Mouse (Mus musculus): ENCODE measurements around the gene Iba57. TPM values are rescaled to one million over a fixed set of nuclear protein-coding genes. Genes with fewer than 3 reads are reported as not detected.

Gene Iba57
- polyA plus RNA-seq, 1 experiment from 2014 or later: 1.5 TPM

DNA sequence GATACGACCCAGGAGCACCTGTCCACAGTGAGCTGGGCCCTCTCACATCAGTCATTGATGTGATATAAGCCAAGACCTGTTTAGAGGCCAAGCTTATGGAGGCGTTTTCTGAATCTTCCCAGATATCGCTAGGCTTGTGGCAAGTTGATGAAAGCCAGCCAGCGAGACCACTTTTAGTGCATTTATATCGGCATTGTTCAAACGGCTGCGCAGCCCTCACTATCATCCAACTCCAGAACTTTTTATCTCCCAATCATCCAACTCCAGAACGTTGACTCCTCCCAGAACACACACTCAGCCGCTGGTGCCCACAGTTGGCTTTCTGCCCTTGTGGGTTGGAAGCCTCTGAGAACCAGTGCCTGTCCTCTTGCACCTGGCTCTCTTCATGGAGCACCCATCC, 845 bp upstream of the Iba57 start:
- WGBS: 82% methylated on average over 9 of the region's 9 CpGs
- Histone ChIP-seq H3K4me2 (ENCODE audit: low read depth, severe bottlenecking) (peak overlapping the region; percentile 47; the same call in 1 of the 2 replicates), H3K27ac (replicated peaks; ENCODE audit: low read depth, low read length) (no peak overlapping the region), H3K27me3 (ENCODE audit: control insufficient read depth, insufficient read depth, low read length) (no peaks in the 10 kb centered on the region), H3K9ac (ENCODE audit: low read length) (no peak overlapping the region), H3K4me1 (ENCODE audit: control insufficient read depth, insufficient read depth, low read length) (no peaks in the 10 kb centered on the region), H3K36me3 (ENCODE audit: control insufficient read depth, insufficient read depth, low read length) (no peaks in the 10 kb centered on the region), H3K4me3 (ENCODE audit: low read depth, low read length) (no peak overlapping the region), H3K9me3 (ENCODE audit: control insufficient read depth, low read length) (no peaks in the 10 kb centered on the region)
- DNase-seq (ENCODE audit: low spot score): no peak
- no peak for ATAC-seq (ENCODE audit: insufficient number of reproducible peaks, low FRiP score, low TSS enrichment, low read depth)

DNA sequence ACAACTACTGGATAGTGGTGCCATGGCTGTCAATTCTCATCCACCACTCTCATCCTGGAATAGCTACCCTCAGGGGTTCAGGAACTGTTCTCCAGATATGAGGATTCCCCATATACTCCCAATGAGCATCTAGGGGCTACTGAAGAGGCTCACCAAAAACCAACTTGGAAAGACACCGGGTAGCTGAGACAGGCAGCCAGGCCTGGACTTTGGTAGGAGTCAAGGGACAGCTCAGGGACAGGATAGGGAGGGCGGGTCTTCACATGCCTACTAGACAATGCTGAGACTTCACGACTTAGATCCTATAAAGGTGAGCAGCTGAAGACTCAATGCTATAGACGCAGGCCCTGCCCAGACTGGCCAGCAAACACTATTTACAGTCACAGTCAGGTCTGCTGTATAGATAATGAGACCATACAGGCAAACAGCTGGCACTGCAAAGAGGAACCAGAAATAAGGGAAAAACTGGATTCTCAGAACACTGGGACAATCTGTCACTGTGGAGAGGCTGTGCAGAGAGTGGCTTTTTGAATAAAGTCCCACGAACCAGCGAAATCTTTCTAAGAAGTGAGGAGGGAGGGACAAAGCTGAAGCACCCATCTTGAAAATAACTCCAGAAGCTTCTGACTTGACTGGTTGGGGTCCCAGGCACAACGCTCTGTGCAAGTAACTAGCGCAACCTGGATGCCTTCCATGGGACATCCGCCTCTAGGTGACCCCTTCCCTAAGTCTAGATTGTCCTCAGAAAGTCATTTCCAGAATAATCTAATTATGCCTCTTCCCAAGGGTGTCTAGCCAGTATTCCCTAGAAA, 890 bp downstream of the Iba57 start:
- Histone ChIP-seq H3K4me3 (ENCODE audit: low read depth, low read length) (peak overlapping the region; percentile 79), H3K9me3 (ENCODE audit: control insufficient read depth, low read length) (no peaks in the 10 kb centered on the region), H3K4me2 (ENCODE audit: low read depth, severe bottlenecking) (peak overlapping the region; percentile 47), H3K27me3 (ENCODE audit: control insufficient read depth, insufficient read depth, low read length) (no peaks in the 10 kb centered on the region), H3K36me3 (ENCODE audit: control insufficient read depth, insufficient read depth, low read length) (no peaks in the 10 kb centered on the region; the same call in 1 of the 2 replicates), H3K4me1 (ENCODE audit: control insufficient read depth, insufficient read depth, low read length) (no peaks in the 10 kb centered on the region), H3K27ac (replicated peaks; ENCODE audit: low read depth, low read length) (no peak overlapping the region), H3K9ac (ENCODE audit: low read length) (no peak overlapping the region)
- 60% methylated on average over 9 of the region's 9 CpGs for WGBS
- DNase-seq (ENCODE audit: low spot score) (no peak), ATAC-seq (ENCODE audit: insufficient number of reproducible peaks, low FRiP score, low TSS enrichment, low read depth) (peak; percentile 32; the same call in 1 of the 2 replicates)

DNA sequence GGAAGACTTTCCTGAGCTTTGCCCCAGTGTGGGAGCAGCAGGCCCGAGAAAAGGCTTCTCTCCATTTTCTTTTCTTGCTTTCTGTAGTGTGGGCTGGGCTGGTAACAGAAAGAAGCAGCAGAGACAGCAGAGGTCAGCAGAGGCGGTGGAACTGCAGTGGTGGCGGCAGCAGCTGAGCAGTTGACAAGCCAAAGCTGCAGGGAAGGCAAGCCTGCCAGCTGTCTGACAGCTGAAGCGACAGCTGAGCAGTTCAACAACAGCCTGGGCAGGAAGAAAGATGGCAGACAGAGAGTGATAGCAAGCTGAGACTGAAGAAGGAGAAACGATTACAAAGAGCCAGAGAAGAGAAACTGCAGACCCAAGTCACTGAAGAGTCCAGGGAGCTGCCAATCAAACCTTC, 2.1 kb downstream of the Iba57 start:
- Histone ChIP-seq H3K27me3 (ENCODE audit: control insufficient read depth, insufficient read depth, low read length) (no peaks in the 10 kb centered on the region), H3K4me2 (ENCODE audit: low read depth, severe bottlenecking) (no peak overlapping the region), H3K27ac (replicated peaks; ENCODE audit: low read depth, low read length) (no peak overlapping the region), H3K9me3 (ENCODE audit: control insufficient read depth, low read length) (no peaks in the 10 kb centered on the region), H3K4me1 (ENCODE audit: control insufficient read depth, insufficient read depth, low read length) (no peaks in the 10 kb centered on the region), H3K4me3 (ENCODE audit: low read depth, low read length) (no peak overlapping the region), H3K9ac (ENCODE audit: low read length) (no peak overlapping the region), H3K36me3 (ENCODE audit: control insufficient read depth, insufficient read depth, low read length) (no peaks in the 10 kb centered on the region; the same call in 1 of the 2 replicates)
- 80% methylated on average over 5 of the region's 5 CpGs for WGBS
- DNase-seq (ENCODE audit: low spot score) (no peak), ATAC-seq (ENCODE audit: insufficient number of reproducible peaks, low FRiP score, low TSS enrichment, low read depth) (no peak)

DNA sequence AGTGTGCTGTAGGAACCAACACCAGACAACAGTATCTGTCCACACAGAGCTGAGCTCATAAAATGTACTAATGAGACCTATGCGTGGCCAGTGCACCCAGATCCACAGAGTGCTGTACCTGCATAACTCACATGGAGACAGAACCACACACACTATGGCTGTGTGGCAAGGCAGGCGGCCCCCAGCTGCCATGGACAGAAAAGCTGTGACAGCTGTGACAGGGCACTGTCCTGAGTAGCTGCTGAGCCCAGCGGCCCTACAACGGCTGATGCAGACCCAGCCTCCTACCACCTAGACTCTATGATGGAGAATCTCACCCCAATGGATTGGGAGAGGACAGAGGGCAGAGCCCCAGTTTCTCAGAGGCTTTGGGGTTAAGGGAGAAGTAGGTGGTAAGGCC, 4.0 kb downstream of the Iba57 start:
- no peaks in the 10 kb centered on the region for H3K9me3 ChIP-seq (ENCODE audit: control insufficient read depth, low read length)
- no peak for ATAC-seq (ENCODE audit: insufficient number of reproducible peaks, low FRiP score, low TSS enrichment, low read depth)
- no peak for DNase-seq (ENCODE audit: low spot score)
- no peaks in the 10 kb centered on the region for H3K4me1 ChIP-seq (ENCODE audit: control insufficient read depth, insufficient read depth, low read length)
- no peak overlapping the region for H3K9ac ChIP-seq (ENCODE audit: low read length)
- WGBS: 91% methylated on average over 4 of the region's 4 CpGs
- H3K36me3 ChIP-seq (ENCODE audit: control insufficient read depth, insufficient read depth, low read length): no peaks in the 10 kb centered on the region; the same call in 1 of the 2 replicates
- H3K27ac ChIP-seq (replicated peaks; ENCODE audit: low read depth, low read length): no peak overlapping the region
- H3K4me2 ChIP-seq (ENCODE audit: low read depth, severe bottlenecking): no peak overlapping the region
- no peak overlapping the region for H3K4me3 ChIP-seq (ENCODE audit: low read depth, low read length)
- H3K27me3 ChIP-seq (ENCODE audit: control insufficient read depth, insufficient read depth, low read length): no peaks in the 10 kb centered on the region

DNA sequence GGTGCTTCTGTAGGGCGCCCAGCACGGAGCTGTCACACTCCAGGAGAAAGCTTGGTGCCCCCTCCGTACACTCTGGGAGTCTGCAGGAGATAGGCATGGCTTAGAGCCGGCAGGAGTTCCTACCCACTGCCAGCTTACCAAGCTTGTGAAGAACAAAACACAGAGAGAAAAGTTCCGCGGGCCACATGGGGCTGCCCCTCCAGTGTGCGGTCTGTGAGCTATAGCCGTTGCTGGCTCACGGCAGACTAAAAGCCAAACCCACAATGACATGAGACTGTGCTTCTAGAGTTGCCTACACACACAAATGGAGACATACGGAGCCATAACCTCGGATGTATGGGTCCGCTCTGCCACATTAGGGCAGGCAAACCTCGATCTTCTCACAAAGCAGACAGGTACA, 4.4 kb downstream of the Iba57 start:
- Histone ChIP-seq H3K9me3 (ENCODE audit: control insufficient read depth, low read length) (no peaks in the 10 kb centered on the region), H3K4me2 (ENCODE audit: low read depth, severe bottlenecking) (no peak overlapping the region), H3K27ac (replicated peaks; ENCODE audit: low read depth, low read length) (no peak overlapping the region), H3K4me1 (ENCODE audit: control insufficient read depth, insufficient read depth, low read length) (no peaks in the 10 kb centered on the region), H3K9ac (ENCODE audit: low read length) (no peak overlapping the region), H3K36me3 (ENCODE audit: control insufficient read depth, insufficient read depth, low read length) (no peaks in the 10 kb centered on the region; the same call in 1 of the 2 replicates), H3K4me3 (ENCODE audit: low read depth, low read length) (no peak overlapping the region), H3K27me3 (ENCODE audit: control insufficient read depth, insufficient read depth, low read length) (no peaks in the 10 kb centered on the region)
- WGBS: 89% methylated on average over 13 of the region's 13 CpGs
- DNase-seq (ENCODE audit: low spot score): no peak
- ATAC-seq (ENCODE audit: insufficient number of reproducible peaks, low FRiP score, low TSS enrichment, low read depth): no peak

DNA sequence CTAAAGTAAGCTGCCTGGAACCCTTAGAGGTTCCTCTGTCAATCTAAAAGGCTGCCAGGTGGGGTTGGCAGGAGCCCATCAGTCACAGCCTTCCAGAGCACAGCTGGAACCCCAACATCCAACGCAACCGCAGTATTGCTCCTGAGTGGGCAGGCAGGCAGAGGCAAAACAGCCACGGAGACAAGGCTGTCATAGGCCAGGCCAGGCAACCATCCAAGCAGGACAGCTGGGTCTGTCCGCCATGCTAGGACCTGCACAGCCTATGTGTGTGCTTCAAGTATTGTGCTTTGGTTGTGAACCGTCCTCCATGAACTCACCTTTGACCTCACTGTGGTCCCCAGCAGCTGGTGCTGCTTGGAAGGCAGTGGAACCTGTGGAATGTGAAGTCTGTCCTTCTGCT, 7.6 kb downstream of the Iba57 start:
- Histone ChIP-seq H3K27ac (replicated peaks; ENCODE audit: low read depth, low read length) (no peak overlapping the region), H3K4me3 (ENCODE audit: low read depth, low read length) (no peak overlapping the region), H3K4me1 (ENCODE audit: control insufficient read depth, insufficient read depth, low read length) (no peaks in the 10 kb centered on the region), H3K36me3 (ENCODE audit: control insufficient read depth, insufficient read depth, low read length) (no peaks in the 10 kb centered on the region; the same call in 1 of the 2 replicates), H3K9me3 (ENCODE audit: control insufficient read depth, low read length) (no peaks in the 10 kb centered on the region), H3K9ac (ENCODE audit: low read length) (no peak overlapping the region), H3K4me2 (ENCODE audit: low read depth, severe bottlenecking) (no peak overlapping the region), H3K27me3 (ENCODE audit: control insufficient read depth, insufficient read depth, low read length) (no peaks in the 10 kb centered on the region)
- DNase-seq (ENCODE audit: low spot score): no peak
- no peak; the same call in 1 of the 2 replicates for ATAC-seq (ENCODE audit: insufficient number of reproducible peaks, low FRiP score, low TSS enrichment, low read depth)
- WGBS: 93% methylated on average over 5 of the region's 5 CpGs

DNA sequence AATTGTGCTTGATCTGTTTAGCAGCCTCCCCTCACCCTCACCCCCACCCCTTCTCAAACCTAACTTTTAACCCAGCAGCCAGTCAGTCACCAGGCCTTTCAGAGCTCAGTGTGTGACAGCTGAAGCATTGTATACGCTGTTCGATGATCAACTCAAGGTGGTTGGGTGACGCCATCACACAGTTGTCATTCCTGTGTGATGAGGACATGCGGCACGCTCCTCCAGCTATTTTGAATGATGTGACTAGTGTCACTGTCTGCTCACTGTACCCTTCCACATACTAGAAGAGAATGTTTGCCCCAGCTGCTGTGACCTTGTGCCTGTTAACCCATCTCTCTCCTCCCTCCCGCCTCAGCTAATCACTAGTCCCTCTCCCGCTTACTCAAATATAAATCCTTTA, 9.3 kb downstream of the Iba57 start:
- no peak for DNase-seq (ENCODE audit: low spot score)
- no peak for ATAC-seq (ENCODE audit: insufficient number of reproducible peaks, low FRiP score, low TSS enrichment, low read depth)
- H3K4me3 ChIP-seq (ENCODE audit: low read depth, low read length): no peak overlapping the region
- H3K9ac ChIP-seq (ENCODE audit: low read length): no peak overlapping the region
- H3K27ac ChIP-seq (replicated peaks; ENCODE audit: low read depth, low read length): no peak overlapping the region
- no peaks in the 10 kb centered on the region for H3K27me3 ChIP-seq (ENCODE audit: control insufficient read depth, insufficient read depth, low read length)
- no peak overlapping the region for H3K4me2 ChIP-seq (ENCODE audit: low read depth, severe bottlenecking)
- no peaks in the 10 kb centered on the region for H3K9me3 ChIP-seq (ENCODE audit: control insufficient read depth, low read length)
- WGBS: 92% methylated on average over 7 of the region's 7 CpGs
- no peaks in the 10 kb centered on the region; the same call in 1 of the 2 replicates for H3K36me3 ChIP-seq (ENCODE audit: control insufficient read depth, insufficient read depth, low read length)
- H3K4me1 ChIP-seq (ENCODE audit: control insufficient read depth, insufficient read depth, low read length): no peaks in the 10 kb centered on the region

DNA sequence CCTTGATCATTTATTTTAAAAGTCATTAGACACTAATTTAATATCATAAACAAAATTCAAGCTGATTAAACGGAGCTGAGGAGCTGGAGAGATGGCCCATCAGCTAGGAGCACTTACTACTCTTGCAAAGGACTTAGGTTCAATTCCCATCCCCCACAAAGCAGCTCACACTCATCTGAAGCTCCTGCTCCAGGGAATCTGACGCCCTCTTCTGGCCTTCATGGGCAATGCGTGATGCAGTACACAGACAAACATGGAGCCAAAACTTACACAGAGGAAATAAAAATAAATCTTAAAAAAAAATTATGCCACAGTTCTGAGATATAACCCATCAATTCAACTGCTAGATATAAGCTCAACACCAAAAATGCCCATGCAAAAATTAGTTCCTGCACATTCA, 11.8 kb downstream of the Iba57 start:
- Histone ChIP-seq H3K27ac (replicated peaks; ENCODE audit: low read depth, low read length) (no peak overlapping the region), H3K36me3 (ENCODE audit: control insufficient read depth, insufficient read depth, low read length) (no peaks in the 10 kb centered on the region), H3K9ac (ENCODE audit: low read length) (no peak overlapping the region), H3K9me3 (ENCODE audit: control insufficient read depth, low read length) (no peaks in the 10 kb centered on the region), H3K27me3 (ENCODE audit: control insufficient read depth, insufficient read depth, low read length) (no peaks in the 10 kb centered on the region), H3K4me3 (ENCODE audit: low read depth, low read length) (no peak overlapping the region), H3K4me1 (ENCODE audit: control insufficient read depth, insufficient read depth, low read length) (no peaks in the 10 kb centered on the region), H3K4me2 (ENCODE audit: low read depth, severe bottlenecking) (no peak overlapping the region)
- 31% methylated on average over 3 of the region's 3 CpGs for WGBS
- ATAC-seq (ENCODE audit: insufficient number of reproducible peaks, low FRiP score, low TSS enrichment, low read depth): no peak
- no peak for DNase-seq (ENCODE audit: low spot score)

All from limb, embryonic 11.5 days (tissue).